Mouse (Mus musculus): ENCODE data around the gene Olfr209.
"Not testable (repeated sequence)": the region's sequence is repeated elsewhere in the genome, so short reads cannot be mapped to it uniquely, and the experiment has no call there.

The Olfr209 gene

GRCm38 (mm10) chr16:59363893-59364292 lies at the start of gene Olfr209:
TSS of gene Olfr209 (minus strand) at chr16:59363993.
- no peak for DNase-seq (ENCODE audit: low read depth in 2 of 2, low spot score in 2 of 2)

- DNase-seq (ENCODE audit: low read depth in 2 of 2, low spot score in 2 of 2): no peak
These were observed 49.7 kb upstream of the Olfr209 start for GRCm38 (mm10) chr16:59413475-59413874.

DNA sequence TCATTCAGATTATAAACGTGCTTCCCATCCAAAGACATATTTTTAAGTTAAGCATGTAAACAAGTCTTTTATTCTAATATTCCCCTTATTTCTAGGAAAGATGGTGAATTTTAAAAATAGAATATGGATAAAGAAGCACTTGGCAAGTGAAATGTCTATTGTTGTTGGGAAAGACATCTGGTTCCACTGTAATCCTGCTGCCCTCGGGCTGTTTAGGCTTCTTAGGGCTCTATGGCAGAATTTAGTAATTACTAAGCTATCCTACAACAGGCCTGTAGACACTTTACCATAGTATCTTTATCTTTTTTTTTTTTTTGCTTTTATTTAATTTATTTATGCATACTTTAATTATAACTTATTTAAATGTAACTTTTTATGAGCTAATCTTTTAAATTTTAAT lies 46.0 kb upstream of the Olfr209 start:
- DNase-seq (ENCODE audit: low read depth in 2 of 2, low spot score in 2 of 2): no peak

DNA sequence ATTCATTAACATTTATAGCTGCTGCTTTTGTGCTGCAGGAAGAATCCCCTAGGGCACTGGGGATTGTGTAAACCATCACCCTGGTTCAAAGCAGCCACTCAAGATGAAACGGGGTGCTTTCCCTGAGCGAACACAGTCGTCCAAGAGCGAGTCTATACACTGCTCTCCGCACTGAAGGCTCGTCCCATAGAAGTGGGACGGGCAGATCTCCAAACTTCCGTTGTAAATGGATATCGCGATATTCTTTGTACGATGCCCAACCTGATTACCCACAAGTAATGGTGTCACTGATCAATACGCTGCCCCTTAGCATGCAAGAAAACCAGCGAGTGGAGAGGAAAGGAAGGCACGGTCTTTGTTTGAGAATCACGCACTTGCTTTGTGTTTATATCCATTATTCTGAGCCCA lies 45.6 kb upstream of the Olfr209 start:
- no peak for DNase-seq (ENCODE audit: low read depth in 2 of 2, low spot score in 2 of 2)

- no peak for DNase-seq (ENCODE audit: low read depth in 2 of 2, low spot score in 2 of 2)
These were observed 43.2 kb upstream of the Olfr209 start, which contains the start of gene Gabrr3 for GRCm38 (mm10) chr16:59407032-59407431. TSS of gene Gabrr3 (plus strand) at chr16:59407332.

- DNase-seq (ENCODE audit: low read depth in 2 of 2, low spot score in 2 of 2): no peak
These were observed 41.0 kb upstream of the Olfr209 start for GRCm38 (mm10) chr16:59404798-59405197.

GRCm38 (mm10) chr16:59403684-59404083 lies 39.9 kb upstream of the Olfr209 start:
- no peak for DNase-seq (ENCODE audit: low read depth in 2 of 2, low spot score in 2 of 2)

- no peak for DNase-seq (ENCODE audit: low read depth in 2 of 2, low spot score in 2 of 2)
These were observed 38.2 kb upstream of the Olfr209 start for GRCm38 (mm10) chr16:59401985-59402384.

DNA sequence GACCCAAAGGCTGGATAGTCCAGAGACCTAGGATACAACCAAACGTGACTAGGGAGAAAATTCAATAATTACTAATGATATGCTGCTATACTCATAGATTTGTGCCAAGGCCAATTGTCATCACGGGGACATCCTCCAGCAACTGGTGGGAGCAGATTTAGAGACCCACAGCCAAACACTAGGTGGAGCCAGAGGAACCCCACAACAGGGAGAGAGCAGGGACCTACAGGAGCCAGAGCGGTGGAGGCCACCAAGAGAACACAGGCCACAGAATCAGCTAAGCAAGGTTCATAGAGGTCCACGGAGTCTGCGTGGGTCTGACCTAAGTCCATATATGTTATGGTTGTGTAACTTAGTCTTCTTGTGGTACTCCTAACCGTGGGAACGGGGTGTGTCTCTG lies 37.3 kb upstream of the Olfr209 start:
- DNase-seq (ENCODE audit: low read depth in 2 of 2, low spot score in 2 of 2): no peak

GRCm38 (mm10) chr16:59393300-59393699 lies 29.5 kb upstream of the Olfr209 start:
- DNase-seq (ENCODE audit: low read depth in 2 of 2, low spot score in 2 of 2): no peak

DNA sequence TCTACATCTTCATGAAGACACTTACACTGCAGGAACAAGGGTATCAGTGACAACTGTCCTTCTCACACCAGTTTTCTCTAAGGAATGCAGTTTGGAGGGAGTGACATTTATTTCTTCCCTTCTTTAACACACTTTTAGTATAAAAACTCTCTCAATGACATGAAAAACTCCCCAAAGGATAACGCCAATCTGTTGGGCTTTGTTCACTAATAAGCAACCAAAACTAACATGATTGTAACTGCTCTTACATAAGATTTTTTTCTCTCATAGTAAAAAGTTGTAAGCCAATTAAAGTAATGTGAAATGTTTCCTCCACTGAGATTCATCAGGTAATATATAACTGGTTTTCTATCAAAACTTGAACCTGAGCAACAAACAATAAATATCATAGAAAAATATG lies 14.6 kb downstream of the Olfr209 start, which contains the start of gene Olfr206:
Gene Olfr206 (minus strand): TSS at position 101 of the 400 bp plus-strand sequence.
- DNase-seq (ENCODE audit: low read depth in 2 of 2, low spot score in 2 of 2): no peak

DNA sequence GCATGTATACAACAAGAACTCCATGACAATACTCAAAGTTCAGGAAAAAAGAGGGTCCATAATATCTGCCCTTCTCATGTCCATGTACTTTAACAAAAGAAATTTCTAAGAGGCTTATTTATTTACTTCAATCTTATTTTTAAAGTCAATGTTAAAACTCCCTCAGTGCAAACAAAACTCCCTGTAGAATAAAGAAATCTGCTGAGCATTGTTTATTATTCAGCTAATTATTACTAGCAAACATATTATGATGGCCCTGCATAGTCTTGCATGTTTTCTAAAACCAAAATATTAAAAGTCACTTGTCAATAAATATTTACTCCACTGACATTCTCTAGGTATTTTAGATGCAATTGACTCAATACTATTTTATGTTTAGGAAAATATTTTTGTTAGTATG lies 32.8 kb downstream of the Olfr209 start, which contains the start of gene Olfr205:
Gene Olfr205 (minus strand): TSS at position 101 of the 400 bp plus-strand sequence.
- DNase-seq (ENCODE audit: low read depth in 2 of 2, low spot score in 2 of 2): no peak

DNA sequence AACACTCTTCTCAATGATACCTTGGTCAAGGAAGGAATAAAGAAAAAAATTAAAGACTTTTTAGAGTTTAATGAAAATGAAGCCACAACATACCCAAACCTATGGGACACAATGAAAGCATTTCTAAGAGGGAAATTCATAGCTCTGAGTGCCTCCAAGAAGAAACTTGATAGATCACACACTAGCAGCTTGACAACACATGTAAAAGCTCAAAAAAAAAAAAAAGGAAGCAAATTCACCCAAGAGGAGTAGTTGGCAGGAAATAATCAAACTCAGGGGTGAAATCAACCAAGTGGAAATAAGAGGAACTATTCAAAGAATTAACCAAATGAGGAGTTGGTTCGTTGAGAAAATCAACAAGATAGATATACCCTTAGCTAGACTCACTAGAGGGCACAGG lies 40.5 kb downstream of the Olfr209 start:
- not testable (repeated sequence) for DNase-seq (ENCODE audit: low read depth in 2 of 2, low spot score in 2 of 2)

DNA sequence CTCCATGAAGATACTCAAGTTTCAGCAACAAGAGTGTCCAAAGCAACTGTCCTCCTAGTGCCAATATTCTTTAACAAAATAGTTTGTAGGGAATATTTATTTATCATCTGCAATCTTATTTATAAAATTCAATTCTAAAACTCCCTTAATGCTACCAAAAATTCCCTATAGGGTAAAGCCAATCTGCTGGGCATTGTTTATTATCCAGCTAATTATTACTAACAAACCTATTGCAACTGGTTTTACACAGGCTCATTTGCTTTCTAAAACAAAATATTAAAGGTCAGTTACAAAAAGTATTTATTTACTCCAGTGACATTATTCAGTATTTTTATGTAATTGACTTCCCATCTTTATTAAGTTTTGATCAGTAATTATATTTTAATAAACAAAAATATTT lies 45.6 kb downstream of the Olfr209 start, which contains the start of gene Olfr204:
Gene Olfr204 (minus strand): TSS at position 101 of the 400 bp plus-strand sequence.
- no peak for DNase-seq (ENCODE audit: low read depth in 2 of 2, low spot score in 2 of 2)
